Mouse (Mus musculus) myocyte (in vitro differentiated cells): ENCODE measurements around the gene Islr.

Experiments
- E2F4 ChIP-seq: IDR thresholded peaks from one replicate; pipeline ENCODE4 v1.6.1; 2011; ENCODE audit warnings: mild to moderate bottlenecking, control low read depth, moderate library complexity; ENCODE audit not compliant: insufficient read depth
- MAX ChIP-seq: IDR thresholded peaks from one replicate; pipeline ENCODE4 v1.6.1; 2011; ENCODE audit warnings: low read depth, mild to moderate bottlenecking, control low read depth
- POLR2A ChIP-seq: IDR thresholded peaks from one replicate; pipeline ENCODE4 v1.6.1; 2011; ENCODE audit warnings: low read depth, mild to moderate bottlenecking, control low read depth, moderate library complexity; ENCODE audit not compliant: insufficient read length

- TF ChIP-seq POLR2A: no peak
- no peak for TF ChIP-seq MAX
- TF ChIP-seq E2F4: no peak
Observed at GRCm38 (mm10) chr9:58145417-58145816, 58.7 kb downstream of the Islr start.
